ENCODE assay signal across 23 mouse cellular contexts in the genomic region with DNA sequence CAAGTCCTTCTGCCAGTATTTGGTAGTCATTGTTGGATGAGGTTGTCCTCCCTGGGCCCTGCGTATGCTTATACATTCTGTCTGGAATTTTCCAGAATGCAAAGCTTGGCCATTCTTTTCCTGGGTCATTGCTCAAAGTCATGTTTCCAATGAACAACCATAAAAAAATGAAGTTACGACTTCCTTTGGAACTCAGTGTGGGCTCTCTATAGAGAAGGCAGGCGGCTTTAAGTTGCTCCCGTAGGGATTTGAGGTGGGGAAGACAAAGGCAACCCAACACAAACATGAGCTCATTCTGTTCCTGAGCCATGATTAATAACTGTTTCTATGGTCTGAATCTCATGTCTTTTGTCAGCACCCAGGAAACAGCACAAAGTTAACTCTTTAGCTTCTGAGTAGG.
"Had no signal": no experiment of that assay in that cellular context is flagged by ENCODE, and none has a peak within 500 bp of the region (broad histone marks: within the 10 kb centered on the region; RNA-seq: fewer than 3 reads in every experiment).

No protein-coding gene starts in this region.

- H3K4me3 ChIP-seq: heart, embryonic 10.5 days; heart, embryonic 12.5 days; hindbrain, embryonic 13.5 days; hindbrain, embryonic 15.5 days; intestine, embryonic 15.5 days; kidney, embryonic 15.5 days; limb, embryonic 13.5 days; limb, embryonic 15.5 days; liver, embryonic 12.5 days had no signal

- ATAC-seq: inflammation-experienced regulatory T-cells, adult 6 months; intestine, embryonic 15.5 days; intestine, postnatal 0 days; liver, embryonic 12.5 days had no signal

- H3K27ac ChIP-seq: heart, embryonic 10.5 days; hindbrain, embryonic 13.5 days; hindbrain, embryonic 15.5 days; intestine, embryonic 15.5 days; kidney, embryonic 15.5 days; limb, embryonic 13.5 days; limb, embryonic 15.5 days; liver, embryonic 12.5 days; liver, embryonic 14.5 days had no signal

- DNase-seq: gastrocnemius, postnatal 14 days; gastrocnemius, postnatal 36 days; heart, adult 18-20 months; heart, postnatal 10 days; kidney, adult 18-20 months; kidney, adult 9 months; kidney, postnatal 10 days; kidney, postnatal 25 days; layer of hippocampus, adult 9-11 months; layer of hippocampus, postnatal 36 days; left cerebral cortex, postnatal 4 days had no signal

- H3K9me3 ChIP-seq: heart, embryonic 10.5 days; heart, embryonic 12.5 days; hindbrain, embryonic 13.5 days; hindbrain, embryonic 15.5 days; intestine, embryonic 15.5 days; kidney, embryonic 15.5 days; limb, embryonic 13.5 days; limb, embryonic 15.5 days; liver, embryonic 12.5 days had no signal

- H3K4me1 ChIP-seq: heart, embryonic 10.5 days; heart, embryonic 12.5 days; hindbrain, embryonic 13.5 days; intestine, embryonic 15.5 days; limb, embryonic 13.5 days; limb, embryonic 15.5 days; liver, embryonic 12.5 days had no signal

- H3K4me2 ChIP-seq: heart, embryonic 12.5 days; hindbrain, embryonic 13.5 days; hindbrain, embryonic 15.5 days; intestine, embryonic 15.5 days; kidney, embryonic 15.5 days; limb, embryonic 13.5 days; limb, embryonic 15.5 days; liver, embryonic 12.5 days had no signal

- H3K36me3 ChIP-seq: heart, embryonic 10.5 days; heart, embryonic 12.5 days; hindbrain, embryonic 13.5 days; hindbrain, embryonic 15.5 days; intestine, embryonic 15.5 days; kidney, embryonic 15.5 days; limb, embryonic 13.5 days; limb, embryonic 15.5 days; liver, embryonic 12.5 days had no signal

- H3K9ac ChIP-seq: heart, embryonic 12.5 days; hindbrain, embryonic 13.5 days; hindbrain, embryonic 15.5 days; intestine, embryonic 15.5 days; kidney, embryonic 15.5 days; limb, embryonic 13.5 days; limb, embryonic 15.5 days; liver, embryonic 12.5 days; liver, embryonic 14.5 days had no signal

- H3K27me3 ChIP-seq: heart, embryonic 12.5 days; hindbrain, embryonic 15.5 days; intestine, embryonic 15.5 days; kidney, embryonic 15.5 days; limb, embryonic 15.5 days; liver, embryonic 12.5 days had no signal
